Comparison of ENCODE assay signal across 20 mouse cellular contexts in genomic region chr4:59069276-59069675, GRCm38 (mm10). TPM values are rescaled to one million over a fixed set of nuclear protein-coding genes. Genes with fewer than 3 reads are reported as not detected.
DNase-seq lines count a peak whose midpoint lies in the region; ATAC-seq and TF ChIP-seq lines count a peak whose summit lies in the region.
"Had no signal": no experiment of that assay in that cellular context is flagged by ENCODE, and none has a peak within 500 bp of the region (broad histone marks: within the 10 kb centered on the region; RNA-seq: fewer than 3 reads in every experiment).

No protein-coding gene starts in this region.

- H3K27ac ChIP-seq in intestine, postnatal 0 days (ENCODE audit: low read depth, low read length) = no peak overlapping the region
- no peak overlapping the region for H3K27ac ChIP-seq in intestine, embryonic 16.5 days (ENCODE audit: low read length)
- H3K27ac ChIP-seq in midbrain, postnatal 0 days (ENCODE audit: low read depth, low read length) = no peak overlapping the region
- no peak overlapping the region for H3K27ac ChIP-seq in midbrain, embryonic 15.5 days
- H3K27ac ChIP-seq: embryonic facial prominence, embryonic 10.5 days; embryonic facial prominence, embryonic 12.5 days; forebrain, embryonic 13.5 days; forebrain, embryonic 15.5 days had no signal

- DNase-seq in midbrain, postnatal 0 days (ENCODE audit: low spot score) = peak; percentile 50
- peak; percentile 32 for DNase-seq in retina, embryonic 14.5 days (ENCODE audit: low spot score)
- peak; percentile 78 for DNase-seq in retina, postnatal 7 days (ENCODE audit: low read depth, low spot score)
- no peak for DNase-seq in ovary, adult 18-20 months (ENCODE audit: low spot score)
- DNase-seq: adrenal gland, adult 8-10 months; adrenal gland, postnatal 14 days; adrenal gland, postnatal 36 days; cerebellum, adult 11-12 months; cerebellum, adult 2 months; cerebellum, adult 9-11 months; cerebellum, postnatal 25 days; forebrain, postnatal 0 days had no signal

- H3K4me1 ChIP-seq in intestine, postnatal 0 days (replicated peaks; ENCODE audit: control insufficient read depth, insufficient read depth, low read length) = no peaks in the 10 kb centered on the region
- H3K4me1 ChIP-seq in intestine, embryonic 16.5 days (ENCODE audit: control insufficient read depth, insufficient read depth, low read length) = no peaks in the 10 kb centered on the region
- no peaks in the 10 kb centered on the region for H3K4me1 ChIP-seq in midbrain, postnatal 0 days (ENCODE audit: insufficient read depth, low read length)
- H3K4me1 ChIP-seq in midbrain, embryonic 15.5 days = no peaks in the 10 kb centered on the region
- H3K4me1 ChIP-seq: embryonic facial prominence, embryonic 10.5 days; embryonic facial prominence, embryonic 12.5 days; forebrain, embryonic 13.5 days; forebrain, embryonic 15.5 days had no signal

- 58% methylated on average over 3 of the region's 3 CpGs for WGBS in intestine, postnatal 0 days
- WGBS in intestine, embryonic 16.5 days = 50% methylated on average over 3 of the region's 3 CpGs
- 30% methylated on average over 3 of the region's 3 CpGs for WGBS in midbrain, postnatal 0 days
- WGBS in midbrain, embryonic 15.5 days = 25% methylated on average over 3 of the region's 3 CpGs

- no peaks in the 10 kb centered on the region for H3K36me3 ChIP-seq in intestine, postnatal 0 days (ENCODE audit: control insufficient read depth, insufficient read depth)
- no peaks in the 10 kb centered on the region for H3K36me3 ChIP-seq in intestine, embryonic 16.5 days (ENCODE audit: control insufficient read depth, insufficient read depth, low read length)
- H3K36me3 ChIP-seq in midbrain, postnatal 0 days (ENCODE audit: insufficient read depth, low read length) = no peaks in the 10 kb centered on the region
- H3K36me3 ChIP-seq in midbrain, embryonic 15.5 days (replicated peaks) = no peaks in the 10 kb centered on the region
- H3K36me3 ChIP-seq: embryonic facial prominence, embryonic 10.5 days; embryonic facial prominence, embryonic 12.5 days; forebrain, embryonic 15.5 days had no signal

- TF ChIP-seq CTCF in intestine, postnatal 0 days (IDR thresholded peaks at IDR 0.05; ENCODE audit: low read depth) = 0 out of 2 replicates have a peak, but pooled peaks have one; percentile 4
- no peak for TF ChIP-seq CTCF in midbrain, postnatal 0 days (IDR thresholded peaks at IDR 0.05)

- no peaks in the 10 kb centered on the region for H3K27me3 ChIP-seq in intestine, postnatal 0 days (replicated peaks; ENCODE audit: control insufficient read depth, insufficient read depth, low read length)
- no peaks in the 10 kb centered on the region for H3K27me3 ChIP-seq in intestine, embryonic 16.5 days (replicated peaks; ENCODE audit: control insufficient read depth, insufficient read depth, low read length)
- no peaks in the 10 kb centered on the region for H3K27me3 ChIP-seq in midbrain, postnatal 0 days (ENCODE audit: insufficient read depth, low read length)
- H3K27me3 ChIP-seq in midbrain, embryonic 15.5 days (replicated peaks) = no peaks in the 10 kb centered on the region
- H3K27me3 ChIP-seq: embryonic facial prominence, embryonic 12.5 days; forebrain, embryonic 13.5 days; forebrain, embryonic 15.5 days had no signal

- no peak overlapping the region for H3K4me3 ChIP-seq in intestine, postnatal 0 days (ENCODE audit: low read depth, low read length)
- no peak overlapping the region for H3K4me3 ChIP-seq in intestine, embryonic 16.5 days (ENCODE audit: low read length)
- no peak overlapping the region for H3K4me3 ChIP-seq in midbrain, postnatal 0 days (ENCODE audit: low read depth, low read length)
- no peak overlapping the region for H3K4me3 ChIP-seq in midbrain, embryonic 15.5 days
- H3K4me3 ChIP-seq: embryonic facial prominence, embryonic 10.5 days; embryonic facial prominence, embryonic 12.5 days; forebrain, embryonic 13.5 days; forebrain, embryonic 15.5 days had no signal

- no peak overlapping the region for H3K4me2 ChIP-seq in intestine, postnatal 0 days (replicated peaks; ENCODE audit: low read depth)
- H3K4me2 ChIP-seq in intestine, embryonic 16.5 days (ENCODE audit: low read depth, low read length) = no peak overlapping the region
- H3K4me2 ChIP-seq in midbrain, postnatal 0 days (ENCODE audit: low read depth, low read length, poor library complexity, severe bottlenecking) = no peak overlapping the region
- no peak overlapping the region for H3K4me2 ChIP-seq in midbrain, embryonic 15.5 days
- H3K4me2 ChIP-seq: embryonic facial prominence, embryonic 12.5 days; forebrain, embryonic 13.5 days; forebrain, embryonic 15.5 days had no signal

- no peak for ATAC-seq in intestine, postnatal 0 days
- no peak for ATAC-seq in intestine, embryonic 16.5 days
- no peak for ATAC-seq in midbrain, postnatal 0 days (ENCODE audit: low FRiP score)
- ATAC-seq in midbrain, embryonic 15.5 days (replicated peaks) = no peak
- ATAC-seq in activated CD4-positive, CD25-positive, alpha-beta regulatory T cell, adult 4 months = no peak
- ATAC-seq: forebrain, embryonic 13.5 days; forebrain, embryonic 15.5 days; forebrain, postnatal 0 days had no signal

- no peak overlapping the region for H3K9ac ChIP-seq in intestine, postnatal 0 days (ENCODE audit: low read depth, low read length)
- H3K9ac ChIP-seq in intestine, embryonic 16.5 days (ENCODE audit: low read depth, low read length) = no peak overlapping the region
- no peak overlapping the region for H3K9ac ChIP-seq in midbrain, postnatal 0 days (replicated peaks; ENCODE audit: low read length, poor library complexity, severe bottlenecking)
- no peak overlapping the region for H3K9ac ChIP-seq in midbrain, embryonic 15.5 days
- H3K9ac ChIP-seq: embryonic facial prominence, embryonic 12.5 days; forebrain, embryonic 13.5 days; forebrain, embryonic 15.5 days; forebrain, postnatal 0 days had no signal

- H3K9me3 ChIP-seq in intestine, postnatal 0 days (ENCODE audit: control insufficient read depth) = no peaks in the 10 kb centered on the region
- no peaks in the 10 kb centered on the region for H3K9me3 ChIP-seq in intestine, embryonic 16.5 days (ENCODE audit: control insufficient read depth, low read length)
- no peaks in the 10 kb centered on the region for H3K9me3 ChIP-seq in midbrain, postnatal 0 days (ENCODE audit: low read length)
- H3K9me3 ChIP-seq in midbrain, embryonic 15.5 days = no peaks in the 10 kb centered on the region
- H3K9me3 ChIP-seq: embryonic facial prominence, embryonic 10.5 days; embryonic facial prominence, embryonic 12.5 days; forebrain, embryonic 13.5 days; forebrain, embryonic 15.5 days had no signal

RNA-seq across cellular contexts. Expression of gene Gng10, which starts 34.4 kb away (rescaled TPM):
- polyA plus RNA-seq in intestine, postnatal 0 days (2015; fragmentation: Nextera tagmentation; extraction: Ambion mirVana) = 49.7 and 56.0 TPM in 2 replicates
- polyA plus RNA-seq in intestine, embryonic 16.5 days (2015; fragmentation: Nextera tagmentation; extraction: Ambion mirVana) = 76.5 and 86.1 TPM in 2 replicates
- 121 and 126 TPM in 2 replicates for total RNA-seq in midbrain, postnatal 0 days (2014; rRNA removed)
- 239 TPM in 2 replicates for polyA plus RNA-seq in midbrain, postnatal 0 days (2015; fragmentation: Nextera tagmentation; extraction: Ambion mirVana)
- 172 and 183 TPM in 2 replicates for polyA plus RNA-seq in midbrain, embryonic 15.5 days (2015; fragmentation: Nextera tagmentation; extraction: Ambion mirVana)
- 100 to 1,000 TPM; 173 to 174 TPM for polyA plus RNA-seq in activated CD4-positive, CD25-positive, alpha-beta regulatory T cell, adult 4 months (2017; shearing (Covaris generic))
